Comparison of ENCODE assay signal across 9 mouse cellular contexts in genomic region chr17:87055051-87055459, GRCm38 (mm10). TPM values are rescaled to one million over a fixed set of nuclear protein-coding genes. Genes with fewer than 3 reads are reported as not detected.
DNase-seq lines count a peak whose midpoint lies in the region; ATAC-seq and TF ChIP-seq lines count a peak whose summit lies in the region.
"Had no signal": no experiment of that assay in that cellular context is flagged by ENCODE, and none has a peak within 500 bp of the region (broad histone marks: within the 10 kb centered on the region; RNA-seq: fewer than 3 reads in every experiment).

No protein-coding gene starts in this region.

- intact Hi-C loops in left cerebral cortex, postnatal 14 days (cut with DNase I) = no loop called here

- no peaks in the 10 kb centered on the region for H3K36me3 ChIP-seq in testis, adult 2 months (ENCODE audit: control insufficient read depth, insufficient read depth, low read length)
- H3K36me3 ChIP-seq: limb, embryonic 12.5 days had no signal

- 0 out of 2 replicates have a peak overlapping the region, but pooled peaks have one; percentile 1 for H3K27ac ChIP-seq in testis, adult 2 months (ENCODE audit: control insufficient read depth, insufficient read depth, low read depth, low read length)
- H3K27ac ChIP-seq: limb, embryonic 12.5 days had no signal

- no peak for DNase-seq in cerebellum, adult 11 months
- DNase-seq in testis, postnatal 10 days (ENCODE audit: low spot score) = no peak
- DNase-seq in kidney, adult 11 months = peak; percentile 68
- peak; percentile 63 to 86 for DNase-seq in left cerebral cortex, postnatal 14 days (ENCODE audit: low spot score in 2 of 2)
- peak; percentile 24 for DNase-seq in retina, embryonic 14.5 days (ENCODE audit: low spot score)
- DNase-seq in urinary bladder, adult 18-20 months (ENCODE audit: low spot score in 2 of 2) = no peak

- no peaks in the 10 kb centered on the region for H3K27me3 ChIP-seq in testis, adult 2 months (ENCODE audit: control insufficient read depth, insufficient read depth, low read length)
- H3K27me3 ChIP-seq: limb, embryonic 12.5 days had no signal

- H3K4me3 ChIP-seq in testis, adult 2 months (ENCODE audit: control insufficient read depth, low read depth, low read length) = no peak overlapping the region
- H3K4me3 ChIP-seq: limb, embryonic 12.5 days had no signal

- peaks cover 6% of the 10 kb centered on the region for H3K4me1 ChIP-seq in testis, adult 2 months (ENCODE audit: control insufficient read depth, insufficient read depth, low read length)

- no peak for TF ChIP-seq CTCF in testis, adult 2 months (IDR thresholded peaks at IDR 0.05; ENCODE audit: control insufficient read depth, insufficient read depth, insufficient replicate concordance, low read depth, low read length)

- peak; percentile 58; the same call in 1 of the 2 replicates for ATAC-seq in cerebellum, adult (ENCODE audit: insufficient number of reproducible peaks, low FRiP score, low TSS enrichment)

- TF ChIP-seq POLR2A in testis, adult 2 months (IDR thresholded peaks at IDR 0.05; ENCODE audit: control insufficient read depth, low read depth, low read length) = no peak

RNA-seq across cellular contexts. Expression of gene Cript, which starts 29.7 kb away (rescaled TPM):
- 39.2 and 58.9 TPM in 2 replicates for polyA plus RNA-seq in testis, adult 2 months (2012; rRNA removed)
- 10 to 100 TPM; 58.6 to 61.3 TPM for total RNA-seq in left cerebral cortex, postnatal 14 days (2021)

RNA-seq across cellular contexts. Expression of gene Pigf, which starts 29.8 kb away (rescaled TPM):
- polyA plus RNA-seq in testis, adult 2 months (2012; rRNA removed) = 86.0 and 112 TPM in 2 replicates
- total RNA-seq in left cerebral cortex, postnatal 14 days (2021) = 10 to 100 TPM; 16.6 to 16.9 TPM

RNA-seq across cellular contexts. Expression of gene Socs5, which starts 52.4 kb away (rescaled TPM):
- 6.4 and 6.9 TPM in 2 replicates for polyA plus RNA-seq in testis, adult 2 months (2012; rRNA removed)
- total RNA-seq in left cerebral cortex, postnatal 14 days (2021) = 10 to 100 TPM; 74.9 to 79.7 TPM

Comparison
In these comparisons a context has a peak if more than half of its experiments do, and no peak if none do; other contexts are left out.
1. DNase-seq: peak in kidney, adult 11 months (single experiment), left cerebral cortex, postnatal 14 days (2 of 2) and retina, embryonic 14.5 days (single experiment); none in cerebellum, adult 11 months (single experiment), testis, postnatal 10 days (single experiment) and urinary bladder, adult 18-20 months (0 of 2).